Mouse (Mus musculus): Measurements from ENCODE around the gene Prr3. TPM values are rescaled to one million over a fixed set of nuclear protein-coding genes. Genes with fewer than 3 reads are reported as not detected.

Prr3 gene
- 19.3 and 24.3 TPM in 2 replicates for polyA plus RNA-seq (2012; rRNA removed)

- Histone ChIP-seq H3K27ac (ENCODE audit: insufficient read depth, low read length) (peak within 1 kb of the TSS; percentile 96), H3K4me3 (ENCODE audit: extremely low read depth, insufficient read depth, insufficient read length) (peak within 1 kb of the TSS; percentile 96), H3K36me3 (ENCODE audit: control insufficient read depth, insufficient read depth, low read length) (peaks cover 8% of the 10 kb centered on the region), H3K4me1 (ENCODE audit: control insufficient read depth, insufficient read depth, insufficient read length) (peaks cover 8% of the 10 kb centered on the region; the same call in 1 of the 2 replicates), H3K27me3 (ENCODE audit: control insufficient read depth, insufficient read depth, low read length) (no peaks in the 10 kb centered on the region)
- TF ChIP-seq POLR2A (IDR thresholded peaks at IDR 0.05; ENCODE audit: low read depth, low read length) (no peak), CTCF (IDR thresholded peaks at IDR 0.05; ENCODE audit: extremely low read depth, insufficient read depth, insufficient read length, insufficient replicate concordance) (peak; percentile 20; the same call in 1 of the 2 replicates)
- peak; percentile 78 to 82 for DNase-seq (ENCODE audit: low read depth in 1 of 2, low spot score in 2 of 2)
- 1% methylated on average over 109 of the region's 109 CpGs for WGBS
These were observed at the start of gene Prr3, which contains the start of gene Gnl1 for GRCm38 (mm10) chr17:35979401-35980362. Prr3 (minus strand) TSS chr17:35980236. Gnl1 (plus strand) TSS chr17:35979851.

GRCm38 (mm10) chr17:36028879-36029619 lies 49.0 kb upstream of the Prr3 start:
- no peak for DNase-seq (ENCODE audit: low read depth in 1 of 2, low spot score in 2 of 2)
- no peak overlapping the region for H3K4me3 ChIP-seq (ENCODE audit: extremely low read depth, insufficient read depth, insufficient read length)
- H3K4me1 ChIP-seq (ENCODE audit: control insufficient read depth, insufficient read depth, insufficient read length), result peaks cover 16% of the 10 kb centered on the region
- no peak overlapping the region for H3K27ac ChIP-seq (ENCODE audit: insufficient read depth, low read length)
- peaks cover 10% of the 10 kb centered on the region for H3K36me3 ChIP-seq (ENCODE audit: control insufficient read depth, insufficient read depth, low read length)
- H3K27me3 ChIP-seq (ENCODE audit: control insufficient read depth, insufficient read depth, low read length), result no peaks in the 10 kb centered on the region
- no peak for TF ChIP-seq POLR2A (IDR thresholded peaks at IDR 0.05; ENCODE audit: low read depth, low read length)
- TF ChIP-seq CTCF (IDR thresholded peaks at IDR 0.05; ENCODE audit: extremely low read depth, insufficient read depth, insufficient read length, insufficient replicate concordance), result no peak
- 90% methylated on average over 7 of the region's 7 CpGs for WGBS

GRCm38 (mm10) chr17:36027663-36028062 lies 47.6 kb upstream of the Prr3 start:
- no peak overlapping the region for H3K27ac ChIP-seq (ENCODE audit: insufficient read depth, low read length)
- WGBS, result 90% methylated on average over 4 of the region's 4 CpGs
- no peak overlapping the region for H3K4me3 ChIP-seq (ENCODE audit: extremely low read depth, insufficient read depth, insufficient read length)
- DNase-seq (ENCODE audit: low read depth in 1 of 2, low spot score in 2 of 2), result no peak
- peaks cover 27% of the 10 kb centered on the region for H3K4me1 ChIP-seq (ENCODE audit: control insufficient read depth, insufficient read depth, insufficient read length)
- H3K27me3 ChIP-seq (ENCODE audit: control insufficient read depth, insufficient read depth, low read length), result no peaks in the 10 kb centered on the region
- peaks cover 10% of the 10 kb centered on the region for H3K36me3 ChIP-seq (ENCODE audit: control insufficient read depth, insufficient read depth, low read length)
- TF ChIP-seq POLR2A (IDR thresholded peaks at IDR 0.05; ENCODE audit: low read depth, low read length), result no peak
- no peak for TF ChIP-seq CTCF (IDR thresholded peaks at IDR 0.05; ENCODE audit: extremely low read depth, insufficient read depth, insufficient read length, insufficient replicate concordance)

- Histone ChIP-seq H3K27ac (ENCODE audit: insufficient read depth, low read length) (no peak overlapping the region), H3K4me1 (ENCODE audit: control insufficient read depth, insufficient read depth, insufficient read length) (peaks cover 34% of the 10 kb centered on the region), H3K4me3 (ENCODE audit: extremely low read depth, insufficient read depth, insufficient read length) (no peak overlapping the region), H3K36me3 (ENCODE audit: control insufficient read depth, insufficient read depth, low read length) (peaks cover 7% of the 10 kb centered on the region), H3K27me3 (ENCODE audit: control insufficient read depth, insufficient read depth, low read length) (no peaks in the 10 kb centered on the region)
- 77% methylated on average over 4 of the region's 4 CpGs for WGBS
- TF ChIP-seq POLR2A (IDR thresholded peaks at IDR 0.05; ENCODE audit: low read depth, low read length), result no peak
- TF ChIP-seq CTCF (IDR thresholded peaks at IDR 0.05; ENCODE audit: extremely low read depth, insufficient read depth, insufficient read length, insufficient replicate concordance), result no peak
- DNase-seq (ENCODE audit: low read depth in 1 of 2, low spot score in 2 of 2), result no peak
These were observed 45.9 kb upstream of the Prr3 start for GRCm38 (mm10) chr17:36025901-36026300.

GRCm38 (mm10) chr17:36025197-36025596 lies 45.2 kb upstream of the Prr3 start:
- no peak for TF ChIP-seq POLR2A (IDR thresholded peaks at IDR 0.05; ENCODE audit: low read depth, low read length)
- TF ChIP-seq CTCF (IDR thresholded peaks at IDR 0.05; ENCODE audit: extremely low read depth, insufficient read depth, insufficient read length, insufficient replicate concordance), result no peak
- H3K4me1 ChIP-seq (ENCODE audit: control insufficient read depth, insufficient read depth, insufficient read length), result peaks cover 30% of the 10 kb centered on the region

GRCm38 (mm10) chr17:36023710-36024654 lies 43.9 kb upstream of the Prr3 start:
- no peak overlapping the region for H3K4me3 ChIP-seq (ENCODE audit: extremely low read depth, insufficient read depth, insufficient read length)
- WGBS, result 61% methylated on average over 9 of the region's 9 CpGs
- H3K4me1 ChIP-seq (ENCODE audit: control insufficient read depth, insufficient read depth, insufficient read length), result peaks cover 29% of the 10 kb centered on the region
- no peaks in the 10 kb centered on the region for H3K27me3 ChIP-seq (ENCODE audit: control insufficient read depth, insufficient read depth, low read length)
- H3K27ac ChIP-seq (ENCODE audit: insufficient read depth, low read length), result peak overlapping the region; percentile 90
- H3K36me3 ChIP-seq (ENCODE audit: control insufficient read depth, insufficient read depth, low read length), result no peaks in the 10 kb centered on the region
- no peak; the same call in 1 of the 2 replicates for TF ChIP-seq POLR2A (IDR thresholded peaks at IDR 0.05; ENCODE audit: low read depth, low read length)
- no peak for TF ChIP-seq CTCF (IDR thresholded peaks at IDR 0.05; ENCODE audit: extremely low read depth, insufficient read depth, insufficient read length, insufficient replicate concordance)
- DNase-seq (ENCODE audit: low read depth in 1 of 2, low spot score in 2 of 2), result peak in 1 of 2 experiments; percentile 53

More at GRCm38 (mm10) chr17:36025197-36025596, 45.2 kb upstream of the Prr3 start:
- Histone ChIP-seq H3K27ac (ENCODE audit: insufficient read depth, low read length) (no peak overlapping the region), H3K4me3 (ENCODE audit: extremely low read depth, insufficient read depth, insufficient read length) (no peak overlapping the region), H3K27me3 (ENCODE audit: control insufficient read depth, insufficient read depth, low read length) (no peaks in the 10 kb centered on the region), H3K36me3 (ENCODE audit: control insufficient read depth, insufficient read depth, low read length) (peaks cover 5% of the 10 kb centered on the region)
- WGBS, result 88% methylated on average over 5 of the region's 5 CpGs
- no peak for DNase-seq (ENCODE audit: low read depth in 1 of 2, low spot score in 2 of 2)

Measured in spleen, adult 2 months (tissue).